Mouse (Mus musculus): ENCODE measurements around the gene Serpinc1. TPM values are rescaled to one million over a fixed set of nuclear protein-coding genes. Genes with fewer than 3 reads are reported as not detected.
"Not testable (repeated sequence)": the region's sequence is repeated elsewhere in the genome, so short reads cannot be mapped to it uniquely, and the experiment has no call there.

The Serpinc1 gene
- 7.0 and 11.8 TPM in 2 replicates for polyA plus RNA-seq (2015; fragmentation: Nextera tagmentation; extraction: Ambion mirVana)

- Histone ChIP-seq H3K36me3 (no peaks in the 10 kb centered on the region), H3K27me3 (replicated peaks) (no peaks in the 10 kb centered on the region), H3K4me1 (replicated peaks) (no peaks in the 10 kb centered on the region), H3K9me3 (no peaks in the 10 kb centered on the region), H3K4me2 (replicated peaks) (no peak within 1 kb of the TSS), H3K4me3 (replicated peaks) (no peak within 1 kb of the TSS), H3K9ac (no peak within 1 kb of the TSS), H3K27ac (no peak within 1 kb of the TSS)
- WGBS: 80% methylated on average over 4 of the region's 4 CpGs
- ATAC-seq: no peak; the same call in 1 of the 2 replicates
Measured at GRCm38 (mm10) chr1:160978071-160978735, at the start of gene Serpinc1. Serpinc1 (plus strand) TSS chr1:160978585.

DNA sequence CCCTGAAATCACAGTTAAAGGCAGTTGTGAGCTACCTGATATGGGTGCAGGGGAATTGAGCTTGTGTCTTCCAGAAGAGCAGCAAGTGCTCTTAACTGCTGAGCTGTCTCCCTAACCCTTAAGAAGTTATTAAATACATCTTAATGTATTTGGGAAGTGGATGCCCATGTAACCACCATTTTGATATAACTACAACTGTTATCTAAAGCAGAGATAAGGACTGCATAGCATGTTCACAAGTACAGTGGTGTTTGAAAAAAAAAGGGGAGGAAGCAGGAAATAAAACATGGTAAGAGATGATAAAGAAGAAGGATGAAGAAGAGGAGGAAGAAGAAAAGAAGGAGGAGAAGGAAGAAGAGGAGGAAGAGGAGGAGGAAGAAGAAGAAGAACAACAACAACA is 47.1 kb upstream of the Serpinc1 start:
- H3K4me1 ChIP-seq (replicated peaks): no peaks in the 10 kb centered on the region; the same call in 1 of the 2 replicates
- H3K4me3 ChIP-seq (replicated peaks): no peak overlapping the region
- no peak overlapping the region for H3K4me2 ChIP-seq (replicated peaks)
- H3K9me3 ChIP-seq: no peaks in the 10 kb centered on the region
- H3K9ac ChIP-seq: no peak overlapping the region
- H3K36me3 ChIP-seq: no peaks in the 10 kb centered on the region
- no peaks in the 10 kb centered on the region for H3K27me3 ChIP-seq (replicated peaks)
- H3K27ac ChIP-seq: no peak overlapping the region
- no peak for ATAC-seq

GRCm38 (mm10) chr1:160933896-160934482 is 44.4 kb upstream of the Serpinc1 start:
- WGBS: 69% methylated on average over 4 of the region's 4 CpGs

DNA sequence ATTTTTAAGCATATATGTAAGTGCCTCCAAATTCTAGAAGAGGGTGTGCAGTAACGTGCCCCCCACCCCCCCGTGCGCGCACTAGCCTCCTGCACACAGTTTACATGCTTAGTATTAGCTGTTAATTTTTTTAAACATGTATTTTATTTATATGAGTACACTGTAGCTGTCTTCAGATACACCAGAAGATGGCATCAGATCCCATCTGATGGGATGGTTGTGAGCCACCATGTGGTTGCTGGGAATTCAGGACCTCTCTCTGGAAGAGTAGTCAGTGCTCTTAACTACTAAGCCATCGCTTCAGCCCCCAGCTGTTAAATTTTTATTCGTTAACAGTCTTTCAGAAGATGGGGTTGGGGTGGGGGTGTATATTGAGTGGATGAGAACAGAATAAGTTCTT is 42.8 kb upstream of the Serpinc1 start:
- Histone ChIP-seq H3K36me3 (peaks cover 5% of the 10 kb centered on the region), H3K4me3 (replicated peaks) (no peak overlapping the region), H3K4me2 (replicated peaks) (no peak overlapping the region), H3K27me3 (replicated peaks) (no peaks in the 10 kb centered on the region), H3K9me3 (no peaks in the 10 kb centered on the region), H3K27ac (no peak overlapping the region), H3K4me1 (replicated peaks) (no peaks in the 10 kb centered on the region), H3K9ac (no peak overlapping the region)
- 91% methylated on average over 6 of the region's 6 CpGs for WGBS
- no peak for ATAC-seq

More at GRCm38 (mm10) chr1:160933896-160934482, 44.4 kb upstream of the Serpinc1 start:
- Histone ChIP-seq H3K4me2 (replicated peaks) (no peak overlapping the region), H3K4me1 (replicated peaks) (no peaks in the 10 kb centered on the region), H3K36me3 (no peaks in the 10 kb centered on the region), H3K27me3 (replicated peaks) (no peaks in the 10 kb centered on the region), H3K9me3 (no peaks in the 10 kb centered on the region), H3K9ac (no peak overlapping the region), H3K27ac (no peak overlapping the region), H3K4me3 (replicated peaks) (no peak overlapping the region)
- ATAC-seq: no peak

GRCm38 (mm10) chr1:160963199-160963598 is 15.2 kb upstream of the Serpinc1 start:
- Histone ChIP-seq H3K36me3 (peaks cover 11% of the 10 kb centered on the region), H3K4me3 (replicated peaks) (no peak overlapping the region), H3K9ac (no peak overlapping the region), H3K9me3 (no peaks in the 10 kb centered on the region), H3K4me2 (replicated peaks) (no peak overlapping the region), H3K27me3 (replicated peaks) (no peaks in the 10 kb centered on the region), H3K27ac (no peak overlapping the region), H3K4me1 (replicated peaks) (no peaks in the 10 kb centered on the region)
- 96% methylated on average over 7 of the region's 7 CpGs for WGBS
- ATAC-seq: no peak

DNA sequence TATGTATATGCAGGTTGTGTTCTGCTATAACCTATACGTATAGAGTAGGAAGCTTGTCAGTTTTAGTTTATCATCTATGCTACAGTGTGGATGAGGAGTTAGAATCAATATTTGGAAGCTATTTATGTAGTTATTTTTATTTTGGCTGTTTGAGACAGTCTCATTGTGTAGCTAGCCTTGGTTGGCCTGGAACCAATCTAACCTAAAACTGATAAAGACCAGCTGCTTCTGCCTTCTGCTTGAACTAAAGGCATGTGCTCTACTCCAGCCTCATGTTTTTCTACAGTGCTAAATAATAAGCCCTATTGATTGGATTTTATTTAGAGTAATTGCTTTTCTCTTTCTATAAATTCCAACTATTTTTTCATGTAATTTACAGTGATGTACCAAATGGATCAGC is 11.1 kb upstream of the Serpinc1 start:
- H3K36me3 ChIP-seq: peaks cover 11% of the 10 kb centered on the region
- no peak overlapping the region for H3K4me2 ChIP-seq (replicated peaks)
- no peaks in the 10 kb centered on the region for H3K27me3 ChIP-seq (replicated peaks)
- H3K4me1 ChIP-seq (replicated peaks): no peaks in the 10 kb centered on the region
- WGBS: 81% methylated on average over 1 of the region's 1 CpGs
- no peaks in the 10 kb centered on the region for H3K9me3 ChIP-seq
- no peak overlapping the region for H3K9ac ChIP-seq
- H3K4me3 ChIP-seq (replicated peaks): no peak overlapping the region
- H3K27ac ChIP-seq: no peak overlapping the region
- no peak for ATAC-seq

- no peaks in the 10 kb centered on the region for H3K9me3 ChIP-seq
- H3K4me1 ChIP-seq (replicated peaks): no peaks in the 10 kb centered on the region
- no peak for ATAC-seq
- no peak overlapping the region for H3K27ac ChIP-seq
- peaks cover 4% of the 10 kb centered on the region for H3K36me3 ChIP-seq
- no peak overlapping the region for H3K9ac ChIP-seq
- no peak overlapping the region for H3K4me2 ChIP-seq (replicated peaks)
- WGBS: 72% methylated on average over 5 of the region's 5 CpGs
- no peaks in the 10 kb centered on the region for H3K27me3 ChIP-seq (replicated peaks)
- no peak overlapping the region for H3K4me3 ChIP-seq (replicated peaks)
Measured at GRCm38 (mm10) chr1:160968643-160969042, 9.7 kb upstream of the Serpinc1 start.

DNA sequence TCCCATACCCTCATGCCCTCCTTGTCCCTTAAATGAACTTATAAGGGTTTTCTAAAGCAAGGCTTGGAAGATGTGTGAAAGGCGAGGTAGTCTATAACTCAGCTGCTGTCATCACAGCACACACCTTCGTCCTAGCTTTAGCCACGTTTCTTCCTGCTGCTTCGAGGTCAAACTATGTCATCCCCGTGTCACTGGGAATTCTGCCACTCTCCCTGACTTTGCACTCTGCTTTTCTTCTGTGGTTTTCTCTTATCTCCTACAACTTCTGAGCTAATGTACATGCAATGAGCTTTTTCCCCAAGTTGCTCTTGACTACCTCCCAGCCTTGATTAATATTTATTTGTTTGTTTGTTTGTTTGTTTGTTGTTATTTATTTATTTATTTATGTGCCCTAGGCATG is 1.6 kb downstream of the Serpinc1 start:
- Histone ChIP-seq H3K27ac (no peak overlapping the region), H3K27me3 (replicated peaks) (no peaks in the 10 kb centered on the region), H3K4me1 (replicated peaks) (no peaks in the 10 kb centered on the region), H3K36me3 (no peaks in the 10 kb centered on the region), H3K4me2 (replicated peaks) (no peak overlapping the region), H3K9me3 (no peaks in the 10 kb centered on the region), H3K9ac (no peak overlapping the region), H3K4me3 (replicated peaks) (no peak overlapping the region)
- 56% methylated on average over 5 of the region's 5 CpGs for WGBS
- no peak for ATAC-seq

GRCm38 (mm10) chr1:160980537-160981234 is 2.3 kb downstream of the Serpinc1 start:
- Histone ChIP-seq H3K4me1 (replicated peaks) (no peaks in the 10 kb centered on the region), H3K36me3 (no peaks in the 10 kb centered on the region), H3K27me3 (replicated peaks) (no peaks in the 10 kb centered on the region), H3K9me3 (no peaks in the 10 kb centered on the region), H3K9ac (no peak overlapping the region), H3K27ac (no peak overlapping the region), H3K4me3 (replicated peaks) (no peak overlapping the region), H3K4me2 (replicated peaks) (no peak overlapping the region)
- ATAC-seq: peak; percentile 34; the same call in 1 of the 2 replicates
- 54% methylated on average over 8 of the region's 8 CpGs for WGBS

DNA sequence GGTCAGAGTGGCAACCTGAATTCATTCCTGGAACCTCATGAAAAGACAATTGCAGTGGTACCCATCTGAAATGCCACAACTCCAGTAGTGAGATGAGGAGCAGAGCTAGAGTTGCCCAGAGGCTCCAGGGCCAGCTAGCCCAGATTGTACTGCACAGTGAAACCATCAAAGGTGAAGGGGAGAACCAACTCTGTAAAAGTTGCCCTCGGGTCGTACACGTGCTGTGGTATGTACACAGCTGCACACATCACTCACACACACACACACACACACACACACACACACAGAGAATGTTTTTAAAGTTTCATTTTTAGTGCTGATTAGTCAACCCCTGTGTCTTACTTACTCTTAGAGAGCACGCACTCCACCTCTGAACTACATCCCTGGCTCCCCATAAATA is 3.0 kb downstream of the Serpinc1 start:
- Histone ChIP-seq H3K9me3 (no peaks in the 10 kb centered on the region), H3K9ac (no peak overlapping the region), H3K4me1 (replicated peaks) (no peaks in the 10 kb centered on the region), H3K27me3 (replicated peaks) (no peaks in the 10 kb centered on the region), H3K4me3 (replicated peaks) (no peak overlapping the region), H3K4me2 (replicated peaks) (no peak overlapping the region), H3K27ac (no peak overlapping the region), H3K36me3 (no peaks in the 10 kb centered on the region)
- 80% methylated on average over 4 of the region's 4 CpGs for WGBS
- ATAC-seq: no peak

DNA sequence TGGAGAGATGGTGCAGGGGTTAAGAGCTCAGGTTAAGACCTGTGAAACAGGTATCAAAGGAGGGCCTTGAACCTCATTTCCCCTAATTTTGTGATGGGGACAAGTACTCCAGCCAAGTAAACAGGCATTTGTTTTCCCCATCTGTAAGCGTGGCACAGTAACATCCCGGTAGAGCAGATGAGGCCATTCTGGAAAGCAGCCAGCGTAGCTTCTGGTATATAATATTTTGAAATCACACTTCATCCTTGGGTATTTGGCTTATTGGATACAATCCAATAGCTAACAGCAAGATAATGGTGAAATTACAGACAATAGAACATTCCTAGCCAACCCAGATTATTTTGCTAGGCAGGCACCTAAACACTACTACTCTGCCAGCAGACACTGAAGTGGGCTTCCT is 4.5 kb downstream of the Serpinc1 start:
- Histone ChIP-seq H3K4me1 (replicated peaks) (no peaks in the 10 kb centered on the region), H3K36me3 (no peaks in the 10 kb centered on the region), H3K4me3 (replicated peaks) (no peak overlapping the region), H3K9ac (no peak overlapping the region), H3K9me3 (no peaks in the 10 kb centered on the region), H3K4me2 (replicated peaks) (no peak overlapping the region), H3K27me3 (replicated peaks) (no peaks in the 10 kb centered on the region), H3K27ac (no peak overlapping the region)
- 67% methylated on average over 3 of the region's 3 CpGs for WGBS
- no peak for ATAC-seq

DNA sequence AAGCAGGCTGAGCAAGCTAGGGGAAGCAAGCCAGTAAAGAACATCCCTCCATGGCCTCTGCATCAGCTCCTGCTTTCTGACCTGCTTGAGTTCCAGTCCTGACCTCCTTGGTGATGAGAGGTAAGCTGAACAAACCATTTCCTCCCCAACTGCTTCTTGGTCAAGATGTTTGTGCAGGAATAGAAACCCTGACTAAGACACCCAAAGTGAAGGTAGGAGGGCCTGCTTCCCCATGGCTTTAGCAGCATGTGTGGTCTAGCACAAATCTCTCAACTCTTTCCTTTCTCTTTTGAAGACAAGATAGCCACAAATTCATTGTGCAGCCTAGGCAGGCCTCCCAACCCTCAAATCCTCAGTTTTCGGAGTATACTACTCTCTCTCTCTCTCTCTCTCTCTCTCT is 6.3 kb downstream of the Serpinc1 start:
- not testable (repeated sequence) for H3K4me3 ChIP-seq (replicated peaks); H3K27ac ChIP-seq; H3K4me2 ChIP-seq (replicated peaks); H3K9ac ChIP-seq; H3K27me3 ChIP-seq (replicated peaks); H3K4me1 ChIP-seq (replicated peaks); H3K36me3 ChIP-seq; H3K9me3 ChIP-seq; ATAC-seq
- 100% methylated on average over 1 of the region's 1 CpGs for WGBS

Data from intestine, embryonic 15.5 days (tissue).